Mouse (Mus musculus) bone marrow macrophage, adult 2 months (primary cell): ENCODE data around the gene Nadk2.

ENCODE experiments used
- CTCF ChIP-seq: IDR thresholded peaks from 2 replicates; pipeline ENCODE4 v1.5.1; 2012; ENCODE audit warnings: low read depth, mild to moderate bottlenecking, low read length, moderate library complexity
- POLR2A ChIP-seq: IDR thresholded peaks from 2 replicates; pipeline ENCODE4 v1.6.1; 2012; ENCODE audit warnings: mild to moderate bottlenecking, low read depth, low read length, borderline replicate concordance

DNA sequence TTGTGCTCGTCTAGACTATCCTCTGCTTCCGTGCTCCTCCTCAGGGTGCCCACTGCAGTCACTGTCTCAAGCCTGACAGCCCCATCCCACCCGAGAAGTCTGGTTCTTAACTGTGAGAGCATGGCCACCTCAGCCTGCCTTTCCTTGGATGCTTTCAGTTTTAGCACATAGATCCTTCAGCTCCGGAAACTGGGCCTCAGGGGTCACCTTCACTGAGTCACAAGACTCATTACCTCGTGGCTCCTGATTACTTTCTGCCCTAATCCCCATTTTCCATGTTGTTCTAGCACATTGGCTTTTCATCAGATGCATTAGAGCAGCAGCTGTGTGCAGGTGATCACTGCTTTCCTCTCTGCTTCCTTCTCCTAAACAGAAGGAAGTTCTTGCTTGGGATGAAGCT is 16.4 kb downstream of the Nadk2 start:
- TF ChIP-seq CTCF (no peak), POLR2A (no peak)
